Mouse (Mus musculus) neural tube, embryonic 12.5 days (tissue): Measurements from ENCODE around the gene Crtap. TPM values are rescaled to one million over a fixed set of nuclear protein-coding genes. Genes with fewer than 3 reads are reported as not detected.

Experiments used
- ATAC-seq: fragments of 200-750 bp; cut with Nextera tagmentation; 2 replicates; pipeline ENCODE4 v1.8.0; 2017; ENCODE audit warnings: low read depth, mild to moderate bottlenecking, moderate TSS enrichment, moderate library complexity; ENCODE audit not compliant: low FRiP score
- H3K27ac ChIP-seq: fragments of 300-500 bp; sonication (generic); 2 replicates; pipeline ENCODE4 v1.5.1; 2016
- H3K27me3 ChIP-seq: fragments of 300-500 bp; sonication (generic); replicated peaks from 2 replicates; pipeline ENCODE4 v1.6.1; 2016; ENCODE audit warnings: mild to moderate bottlenecking
- H3K36me3 ChIP-seq: fragments of 300-500 bp; sonication (generic); 2 replicates; pipeline ENCODE4 v1.6.1; 2016; ENCODE audit warnings: mild to moderate bottlenecking
- H3K4me1 ChIP-seq: fragments of 300-500 bp; sonication (generic); 2 replicates; pipeline ENCODE4 v1.6.1; 2016
- H3K4me2 ChIP-seq: fragments of 300-500 bp; sonication (generic); replicated peaks from 2 replicates; pipeline ENCODE4 v1.6.1; 2016; ENCODE audit warnings: mild to moderate bottlenecking
- H3K4me3 ChIP-seq: fragments of 300-500 bp; sonication (generic); 2 replicates; pipeline ENCODE4 v1.5.1; 2016
- H3K9ac ChIP-seq: fragments of 300-500 bp; sonication (generic); 2 replicates; pipeline ENCODE4 v1.6.1; 2016; ENCODE audit warnings: mild to moderate bottlenecking
- H3K9me3 ChIP-seq: fragments of 300-500 bp; sonication (generic); 2 replicates; pipeline ENCODE4 v1.6.1; 2016; ENCODE audit warnings: mild to moderate bottlenecking
- WGBS: fragments of 180-500 bp; shearing (Covaris S2); methylation state at CpG from one replicate; pipeline ENCODE4 v1.1.7; 2016; 5-methylcytosine and 5-hydroxymethylcytosine counted together
- polyA plus RNA-seq: library from polyadenylated mRNA; unstranded; fragments of >200 nt; fragmentation: Nextera tagmentation; extraction: Ambion mirVana; gene quantifications from 2 replicates; pipeline ENCODE4 v1.2.1, GENCODE M21; 2016

The Crtap gene
- polyA plus RNA-seq, 1 experiment from 2014 or later = 41.3 TPM

- H3K4me1 ChIP-seq = no peaks in the 10 kb centered on the region
- no peak overlapping the region for H3K27ac ChIP-seq
- no peaks in the 10 kb centered on the region for H3K9me3 ChIP-seq
- 25% methylated on average over 11 of the region's 11 CpGs for WGBS
- no peak overlapping the region for H3K4me2 ChIP-seq
- no peak overlapping the region for H3K4me3 ChIP-seq
- no peak for ATAC-seq
- no peak overlapping the region for H3K9ac ChIP-seq
- no peaks in the 10 kb centered on the region for H3K27me3 ChIP-seq
- H3K36me3 ChIP-seq = peaks cover 7% of the 10 kb centered on the region; the same call in 1 of the 2 replicates
Observed at GRCm38 (mm10) chr9:114415701-114416100, 25.2 kb upstream of the Crtap start.

GRCm38 (mm10) chr9:114413866-114414265 is 23.4 kb upstream of the Crtap start:
- ATAC-seq = no peak
- Histone ChIP-seq H3K9ac (no peak overlapping the region), H3K4me3 (no peak overlapping the region), H3K4me2 (no peak overlapping the region), H3K27ac (no peak overlapping the region), H3K27me3 (no peaks in the 10 kb centered on the region), H3K4me1 (no peaks in the 10 kb centered on the region), H3K36me3 (peaks cover 23% of the 10 kb centered on the region; the same call in 1 of the 2 replicates), H3K9me3 (no peaks in the 10 kb centered on the region)
- WGBS = 89% methylated on average over 12 of the region's 12 CpGs

GRCm38 (mm10) chr9:114412406-114412805 is 21.9 kb upstream of the Crtap start:
- H3K9ac ChIP-seq = no peak overlapping the region
- no peaks in the 10 kb centered on the region for H3K27me3 ChIP-seq
- H3K9me3 ChIP-seq = no peaks in the 10 kb centered on the region
- no peaks in the 10 kb centered on the region for H3K4me1 ChIP-seq
- H3K36me3 ChIP-seq = peaks cover 34% of the 10 kb centered on the region
- H3K27ac ChIP-seq = no peak overlapping the region
- no peak overlapping the region for H3K4me2 ChIP-seq
- WGBS = 92% methylated on average over 9 of the region's 9 CpGs
- no peak for ATAC-seq
- no peak overlapping the region for H3K4me3 ChIP-seq

GRCm38 (mm10) chr9:114411295-114411694 is 20.8 kb upstream of the Crtap start:
- 86% methylated on average over 5 of the region's 5 CpGs for WGBS
- H3K9me3 ChIP-seq = no peaks in the 10 kb centered on the region
- no peak overlapping the region for H3K27ac ChIP-seq
- H3K4me1 ChIP-seq = no peaks in the 10 kb centered on the region
- ATAC-seq = no peak
- no peak overlapping the region for H3K4me2 ChIP-seq
- peaks cover 43% of the 10 kb centered on the region for H3K36me3 ChIP-seq
- H3K4me3 ChIP-seq = no peak overlapping the region
- H3K27me3 ChIP-seq = no peaks in the 10 kb centered on the region
- H3K9ac ChIP-seq = no peak overlapping the region

GRCm38 (mm10) chr9:114410313-114410862 is 19.9 kb upstream of the Crtap start:
- WGBS = 95% methylated on average over 11 of the region's 11 CpGs
- Histone ChIP-seq H3K9ac (no peak overlapping the region), H3K4me3 (no peak overlapping the region), H3K9me3 (no peaks in the 10 kb centered on the region), H3K27ac (no peak overlapping the region), H3K36me3 (peaks cover 52% of the 10 kb centered on the region), H3K27me3 (no peaks in the 10 kb centered on the region), H3K4me1 (no peaks in the 10 kb centered on the region), H3K4me2 (no peak overlapping the region)
- ATAC-seq = no peak

- WGBS = 92% methylated on average over 2 of the region's 2 CpGs
- no peak overlapping the region for H3K4me2 ChIP-seq
- H3K9ac ChIP-seq = no peak overlapping the region
- H3K36me3 ChIP-seq = peaks cover 64% of the 10 kb centered on the region
- H3K9me3 ChIP-seq = no peaks in the 10 kb centered on the region
- H3K27me3 ChIP-seq = no peaks in the 10 kb centered on the region
- no peak overlapping the region for H3K27ac ChIP-seq
- no peak overlapping the region for H3K4me3 ChIP-seq
- H3K4me1 ChIP-seq = no peaks in the 10 kb centered on the region
- ATAC-seq = no peak
Observed at GRCm38 (mm10) chr9:114407676-114408075, 17.2 kb upstream of the Crtap start.

GRCm38 (mm10) chr9:114401685-114402080 is 11.2 kb upstream of the Crtap start:
- Histone ChIP-seq H3K4me1 (peaks cover 10% of the 10 kb centered on the region; the same call in 1 of the 2 replicates), H3K27ac (peak overlapping the region; percentile 69; the same call in 1 of the 2 replicates), H3K36me3 (peaks cover 25% of the 10 kb centered on the region), H3K4me2 (peak overlapping the region; percentile 78), H3K9me3 (no peaks in the 10 kb centered on the region), H3K9ac (peak overlapping the region; percentile 83), H3K4me3 (peak overlapping the region; percentile 74), H3K27me3 (no peaks in the 10 kb centered on the region)
- 3% methylated on average over 16 of the region's 16 CpGs for WGBS
- no peak; the same call in 1 of the 2 replicates for ATAC-seq

- H3K4me1 ChIP-seq = peaks cover 10% of the 10 kb centered on the region; the same call in 1 of the 2 replicates
- no peaks in the 10 kb centered on the region for H3K27me3 ChIP-seq
- peak within 1 kb of the TSS; percentile 74 for H3K4me3 ChIP-seq
- peak; percentile 99 for ATAC-seq
- H3K9me3 ChIP-seq = no peaks in the 10 kb centered on the region
- H3K27ac ChIP-seq = peak within 1 kb of the TSS; percentile 69
- peaks cover 20% of the 10 kb centered on the region for H3K36me3 ChIP-seq
- H3K9ac ChIP-seq = peak within 1 kb of the TSS; percentile 83
- WGBS = under 1% methylated on average over 72 of the region's 73 CpGs
- H3K4me2 ChIP-seq = peak within 1 kb of the TSS; percentile 78
Observed at GRCm38 (mm10) chr9:114400949-114401684, 10.6 kb upstream of the Crtap start, which contains the start of the genes Glb1 and Tmppe. Gene Glb1 (plus strand): TSS chr9:114401076. Gene Tmppe (plus strand): TSS chr9:114401105.

- H3K27ac ChIP-seq = no peak overlapping the region
- WGBS = 25% methylated on average over 5 of the region's 5 CpGs
- H3K9me3 ChIP-seq = no peaks in the 10 kb centered on the region
- peaks cover 15% of the 10 kb centered on the region for H3K36me3 ChIP-seq
- H3K4me1 ChIP-seq = peaks cover 10% of the 10 kb centered on the region; the same call in 1 of the 2 replicates
- peak overlapping the region; percentile 74 for H3K4me3 ChIP-seq
- peak overlapping the region; percentile 83; the same call in 1 of the 2 replicates for H3K9ac ChIP-seq
- H3K4me2 ChIP-seq = peak overlapping the region; percentile 78
- ATAC-seq = no peak
- no peaks in the 10 kb centered on the region for H3K27me3 ChIP-seq
Observed at GRCm38 (mm10) chr9:114400588-114400948, 10.1 kb upstream of the Crtap start.

GRCm38 (mm10) chr9:114399680-114400079 is 9.2 kb upstream of the Crtap start:
- no peaks in the 10 kb centered on the region for H3K9me3 ChIP-seq
- no peak overlapping the region for H3K4me2 ChIP-seq
- no peak overlapping the region for H3K9ac ChIP-seq
- H3K27me3 ChIP-seq = no peaks in the 10 kb centered on the region
- 91% methylated on average over 12 of the region's 12 CpGs for WGBS
- H3K27ac ChIP-seq = no peak overlapping the region
- H3K36me3 ChIP-seq = peaks cover 6% of the 10 kb centered on the region
- H3K4me3 ChIP-seq = no peak overlapping the region
- H3K4me1 ChIP-seq = peaks cover 10% of the 10 kb centered on the region; the same call in 1 of the 2 replicates
- no peak for ATAC-seq

GRCm38 (mm10) chr9:114395258-114395657 is 4.8 kb upstream of the Crtap start:
- Histone ChIP-seq H3K9ac (no peak overlapping the region), H3K9me3 (no peaks in the 10 kb centered on the region), H3K4me2 (no peak overlapping the region), H3K27me3 (no peaks in the 10 kb centered on the region; the same call in 1 of the 2 replicates), H3K36me3 (no peaks in the 10 kb centered on the region), H3K27ac (no peak overlapping the region), H3K4me3 (no peak overlapping the region), H3K4me1 (no peaks in the 10 kb centered on the region)
- 90% methylated on average over 4 of the region's 4 CpGs for WGBS
- ATAC-seq = no peak

- Histone ChIP-seq H3K4me3 (no peak overlapping the region), H3K9ac (no peak overlapping the region), H3K27me3 (no peaks in the 10 kb centered on the region; the same call in 1 of the 2 replicates), H3K4me1 (no peaks in the 10 kb centered on the region; the same call in 1 of the 2 replicates), H3K27ac (no peak overlapping the region), H3K36me3 (no peaks in the 10 kb centered on the region), H3K9me3 (no peaks in the 10 kb centered on the region), H3K4me2 (no peak overlapping the region)
- 89% methylated on average over 8 of the region's 8 CpGs for WGBS
- ATAC-seq = no peak
Observed at GRCm38 (mm10) chr9:114394677-114395076, 4.2 kb upstream of the Crtap start.
